Mouse (Mus musculus): ENCODE results near the gene Akap7.

GRCm38 (mm10) chr10:25271756-25272155 is 35.9 kb downstream of the Akap7 start:
- TF ChIP-seq CTCF (IDR thresholded peaks at IDR 0.05; ENCODE audit: low read depth) (no peak), EP300 (IDR thresholded peaks at IDR 0.05; ENCODE audit: low read depth) (no peak)
